Mouse (Mus musculus): ENCODE measurements around the gene Lamb3. TPM values are rescaled to one million over a fixed set of nuclear protein-coding genes. Genes with fewer than 3 reads are reported as not detected.

Gene Lamb3
- polyA plus RNA-seq, 1 experiment from 2014 or later = 1.2 TPM

DNA sequence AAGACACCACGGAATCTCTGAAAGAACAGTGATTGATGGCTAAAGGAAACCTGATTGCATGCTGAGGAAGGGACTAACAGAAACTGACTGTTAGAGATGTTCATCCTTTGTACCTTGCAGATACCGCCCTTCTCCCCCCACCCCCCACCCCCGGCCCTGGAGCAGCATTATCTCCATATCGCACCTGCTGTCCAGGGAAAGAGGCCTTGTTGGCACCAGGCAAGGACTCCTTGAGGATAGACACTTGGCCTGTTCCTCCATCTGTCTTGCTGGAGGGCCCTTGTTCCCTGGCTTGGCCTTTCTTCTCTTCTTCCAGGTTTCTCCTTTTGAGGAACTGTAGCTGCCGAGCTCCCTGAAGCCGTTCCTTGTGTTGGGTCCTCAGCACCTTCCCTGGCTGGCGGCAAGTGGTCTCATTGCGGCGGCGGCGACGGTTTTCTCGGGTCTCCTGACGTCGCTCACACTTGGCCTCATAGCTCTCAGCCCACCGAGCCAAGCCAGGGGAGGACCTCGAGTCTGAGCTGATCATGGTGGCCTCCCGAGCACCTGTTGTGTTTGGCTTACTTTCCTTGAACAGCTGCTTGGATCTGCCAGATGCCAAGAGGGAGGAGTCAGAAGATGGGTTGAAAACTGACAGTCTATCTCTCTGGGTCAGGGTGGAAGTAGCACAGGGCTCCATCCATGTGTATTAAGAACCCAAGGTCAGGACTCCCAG lies 9.8 kb upstream of the Lamb3 start:
- Histone ChIP-seq H3K9ac (ENCODE audit: low read depth, low read length) (no peak overlapping the region), H3K27me3 (ENCODE audit: control insufficient read depth, insufficient read depth, low read depth, low read length) (no peaks in the 10 kb centered on the region), H3K4me1 (ENCODE audit: control insufficient read depth, low read depth, low read length) (no peaks in the 10 kb centered on the region), H3K4me2 (ENCODE audit: low read depth, low read length) (no peak overlapping the region), H3K36me3 (ENCODE audit: control insufficient read depth, insufficient read depth) (no peaks in the 10 kb centered on the region), H3K4me3 (ENCODE audit: low read depth, low read length) (no peak overlapping the region), H3K9me3 (replicated peaks; ENCODE audit: control insufficient read depth, low read length) (no peaks in the 10 kb centered on the region), H3K27ac (ENCODE audit: low read length) (no peak overlapping the region)
- WGBS (ENCODE audit: insufficient replicate concordance) = 66% methylated on average over 18 of the region's 18 CpGs
- ATAC-seq (ENCODE audit: low read depth) = no peak

DNA sequence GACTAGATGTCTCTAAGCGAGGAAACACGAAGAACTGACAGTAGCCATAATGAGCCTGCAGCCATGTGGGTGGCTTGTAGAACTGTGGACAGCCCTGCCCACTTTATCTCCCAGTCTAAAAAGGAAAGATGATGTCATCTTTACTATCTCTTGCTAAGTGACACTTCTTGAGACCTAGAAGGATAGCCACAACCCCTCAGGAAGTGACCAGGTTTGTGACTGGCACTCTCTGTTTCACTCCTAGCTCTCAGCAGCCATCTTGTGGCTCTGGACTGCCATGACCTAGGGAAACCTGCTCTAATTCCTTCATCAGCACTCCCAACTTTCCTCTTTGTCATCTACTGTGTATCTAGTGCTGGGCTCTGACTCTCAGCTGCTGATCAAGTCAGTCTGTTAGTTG lies 9.2 kb upstream of the Lamb3 start:
- Histone ChIP-seq H3K9ac (ENCODE audit: low read depth, low read length) (no peak overlapping the region), H3K9me3 (replicated peaks; ENCODE audit: control insufficient read depth, low read length) (no peaks in the 10 kb centered on the region), H3K36me3 (ENCODE audit: control insufficient read depth, insufficient read depth) (no peaks in the 10 kb centered on the region), H3K4me3 (ENCODE audit: low read depth, low read length) (no peak overlapping the region), H3K4me1 (ENCODE audit: control insufficient read depth, low read depth, low read length) (no peaks in the 10 kb centered on the region), H3K27me3 (ENCODE audit: control insufficient read depth, insufficient read depth, low read depth, low read length) (no peaks in the 10 kb centered on the region), H3K4me2 (ENCODE audit: low read depth, low read length) (no peak overlapping the region), H3K27ac (ENCODE audit: low read length) (no peak overlapping the region)
- WGBS (ENCODE audit: insufficient replicate concordance) = 63% methylated on average over 2 of the region's 2 CpGs
- ATAC-seq (ENCODE audit: low read depth) = no peak

- Histone ChIP-seq H3K36me3 (ENCODE audit: control insufficient read depth, insufficient read depth) (no peaks in the 10 kb centered on the region), H3K4me3 (ENCODE audit: low read depth, low read length) (peak overlapping the region; percentile 44), H3K27ac (ENCODE audit: low read length) (peak overlapping the region; percentile 76), H3K4me1 (ENCODE audit: control insufficient read depth, low read depth, low read length) (no peaks in the 10 kb centered on the region), H3K27me3 (ENCODE audit: control insufficient read depth, insufficient read depth, low read depth, low read length) (no peaks in the 10 kb centered on the region), H3K9ac (ENCODE audit: low read depth, low read length) (peak overlapping the region; percentile 20; the same call in 1 of the 2 replicates), H3K9me3 (replicated peaks; ENCODE audit: control insufficient read depth, low read length) (no peaks in the 10 kb centered on the region), H3K4me2 (ENCODE audit: low read depth, low read length) (peak overlapping the region; percentile 3; the same call in 1 of the 2 replicates)
- ATAC-seq (ENCODE audit: low read depth) = no peak
- WGBS (ENCODE audit: insufficient replicate concordance) = 23% methylated on average over 8 of the region's 8 CpGs
Observed at GRCm38 (mm10) chr1:193200640-193201382, 6.7 kb upstream of the Lamb3 start.

GRCm38 (mm10) chr1:193201383-193201778 lies 6.1 kb upstream of the Lamb3 start, which contains the start of gene Traf3ip3:
Gene Traf3ip3, minus strand, starts transcription at chr1:193201703.
- no peaks in the 10 kb centered on the region for H3K36me3 ChIP-seq (ENCODE audit: control insufficient read depth, insufficient read depth)
- peak within 1 kb of the TSS; percentile 76 for H3K27ac ChIP-seq (ENCODE audit: low read length)
- no peaks in the 10 kb centered on the region for H3K4me1 ChIP-seq (ENCODE audit: control insufficient read depth, low read depth, low read length)
- H3K9ac ChIP-seq (ENCODE audit: low read depth, low read length) = peak within 1 kb of the TSS; percentile 20; the same call in 1 of the 2 replicates
- no peaks in the 10 kb centered on the region for H3K9me3 ChIP-seq (replicated peaks; ENCODE audit: control insufficient read depth, low read length)
- peak; percentile 75 for ATAC-seq (ENCODE audit: low read depth)
- H3K27me3 ChIP-seq (ENCODE audit: control insufficient read depth, insufficient read depth, low read depth, low read length) = no peaks in the 10 kb centered on the region
- no peak within 1 kb of the TSS; the same call in 1 of the 2 replicates for H3K4me2 ChIP-seq (ENCODE audit: low read depth, low read length)
- peak within 1 kb of the TSS; percentile 44 for H3K4me3 ChIP-seq (ENCODE audit: low read depth, low read length)
- 13% methylated on average over 5 of the region's 5 CpGs for WGBS (ENCODE audit: insufficient replicate concordance)

DNA sequence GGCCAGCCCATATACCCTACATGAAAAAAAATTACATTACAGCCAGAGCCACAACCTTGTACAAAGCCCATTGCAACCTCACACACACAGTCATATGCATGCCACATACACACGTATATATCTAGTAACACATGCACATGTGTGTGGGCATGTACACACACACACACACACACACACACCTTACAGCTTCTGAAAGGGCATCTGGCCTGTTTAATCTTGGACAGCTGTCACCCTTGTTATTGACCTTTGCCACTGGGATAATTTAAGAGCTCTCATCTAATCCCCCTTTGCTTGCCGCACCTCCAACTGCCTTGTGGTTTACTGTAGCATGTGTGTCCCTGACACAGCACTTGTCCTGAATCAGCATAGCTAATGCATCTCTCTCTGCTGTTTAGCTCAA lies 3.7 kb upstream of the Lamb3 start:
- 55% methylated on average over 2 of the region's 2 CpGs for WGBS (ENCODE audit: insufficient replicate concordance)
- no peak overlapping the region for H3K4me2 ChIP-seq (ENCODE audit: low read depth, low read length)
- no peaks in the 10 kb centered on the region for H3K4me1 ChIP-seq (ENCODE audit: control insufficient read depth, low read depth, low read length)
- no peak for ATAC-seq (ENCODE audit: low read depth)
- H3K36me3 ChIP-seq (ENCODE audit: control insufficient read depth, insufficient read depth) = no peaks in the 10 kb centered on the region
- H3K9ac ChIP-seq (ENCODE audit: low read depth, low read length) = no peak overlapping the region
- no peak overlapping the region for H3K27ac ChIP-seq (ENCODE audit: low read length)
- H3K4me3 ChIP-seq (ENCODE audit: low read depth, low read length) = no peak overlapping the region
- no peaks in the 10 kb centered on the region for H3K27me3 ChIP-seq (ENCODE audit: control insufficient read depth, insufficient read depth, low read depth, low read length)
- no peaks in the 10 kb centered on the region for H3K9me3 ChIP-seq (replicated peaks; ENCODE audit: control insufficient read depth, low read length)

DNA sequence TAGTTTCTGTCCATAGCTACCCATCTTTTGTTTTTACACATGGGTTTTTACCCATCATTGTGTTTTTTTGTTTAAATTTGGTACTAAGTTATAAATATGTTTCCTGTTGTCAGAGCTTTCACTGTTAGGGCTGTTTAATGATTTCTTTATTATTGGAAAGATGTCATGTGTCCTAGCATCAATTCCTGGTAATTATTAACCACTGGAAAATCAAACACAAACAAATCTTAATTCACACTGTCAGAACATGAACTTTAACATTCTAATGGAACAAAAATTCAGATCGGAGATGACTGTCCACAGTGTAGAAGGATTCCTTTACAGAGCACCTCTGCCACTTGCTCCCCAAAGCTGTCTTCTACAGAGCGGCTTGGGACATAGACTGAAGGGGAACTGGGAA lies 2.1 kb upstream of the Lamb3 start:
- no peak overlapping the region for H3K4me3 ChIP-seq (ENCODE audit: low read depth, low read length)
- no peaks in the 10 kb centered on the region for H3K36me3 ChIP-seq (ENCODE audit: control insufficient read depth, insufficient read depth)
- H3K9me3 ChIP-seq (replicated peaks; ENCODE audit: control insufficient read depth, low read length) = no peaks in the 10 kb centered on the region
- no peaks in the 10 kb centered on the region for H3K27me3 ChIP-seq (ENCODE audit: control insufficient read depth, insufficient read depth, low read depth, low read length)
- 0 out of 2 replicates have a peak overlapping the region, but pooled peaks have one; percentile 34 for H3K27ac ChIP-seq (ENCODE audit: low read length)
- no peak for ATAC-seq (ENCODE audit: low read depth)
- 58% methylated on average over 2 of the region's 2 CpGs for WGBS (ENCODE audit: insufficient replicate concordance)
- H3K4me1 ChIP-seq (ENCODE audit: control insufficient read depth, low read depth, low read length) = no peaks in the 10 kb centered on the region
- no peak overlapping the region for H3K4me2 ChIP-seq (ENCODE audit: low read depth, low read length)
- H3K9ac ChIP-seq (ENCODE audit: low read depth, low read length) = no peak overlapping the region

DNA sequence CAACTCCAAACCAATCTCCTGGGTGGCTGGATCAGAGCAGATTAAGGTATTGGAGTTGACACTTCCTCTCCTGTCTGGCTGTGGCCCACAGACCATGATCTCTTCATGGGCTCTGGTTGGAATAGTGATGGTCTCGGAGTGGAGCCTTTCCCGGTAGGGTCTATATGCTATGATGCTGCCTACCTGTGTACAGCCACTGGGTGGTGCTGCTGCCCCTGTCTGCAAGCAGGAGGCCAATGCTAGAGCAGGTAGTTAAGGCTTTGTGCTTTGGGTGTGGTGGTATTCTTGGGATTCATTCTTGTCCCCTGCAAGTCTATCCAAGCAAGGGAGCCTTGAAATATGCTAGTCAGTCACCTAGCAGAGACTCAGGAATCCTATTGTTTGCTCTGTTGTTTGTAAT lies 679 bp downstream of the Lamb3 start:
- Histone ChIP-seq H3K4me2 (ENCODE audit: low read depth, low read length) (no peak overlapping the region), H3K27me3 (ENCODE audit: control insufficient read depth, insufficient read depth, low read depth, low read length) (no peaks in the 10 kb centered on the region), H3K4me1 (ENCODE audit: control insufficient read depth, low read depth, low read length) (no peaks in the 10 kb centered on the region), H3K9ac (ENCODE audit: low read depth, low read length) (no peak overlapping the region), H3K4me3 (ENCODE audit: low read depth, low read length) (no peak overlapping the region), H3K27ac (ENCODE audit: low read length) (no peak overlapping the region), H3K9me3 (replicated peaks; ENCODE audit: control insufficient read depth, low read length) (no peaks in the 10 kb centered on the region), H3K36me3 (ENCODE audit: control insufficient read depth, insufficient read depth) (no peaks in the 10 kb centered on the region)
- 18% methylated on average over 2 of the region's 2 CpGs for WGBS (ENCODE audit: insufficient replicate concordance)
- ATAC-seq (ENCODE audit: low read depth) = 0 out of 2 replicates have a peak, but pooled peaks have one; percentile 23

DNA sequence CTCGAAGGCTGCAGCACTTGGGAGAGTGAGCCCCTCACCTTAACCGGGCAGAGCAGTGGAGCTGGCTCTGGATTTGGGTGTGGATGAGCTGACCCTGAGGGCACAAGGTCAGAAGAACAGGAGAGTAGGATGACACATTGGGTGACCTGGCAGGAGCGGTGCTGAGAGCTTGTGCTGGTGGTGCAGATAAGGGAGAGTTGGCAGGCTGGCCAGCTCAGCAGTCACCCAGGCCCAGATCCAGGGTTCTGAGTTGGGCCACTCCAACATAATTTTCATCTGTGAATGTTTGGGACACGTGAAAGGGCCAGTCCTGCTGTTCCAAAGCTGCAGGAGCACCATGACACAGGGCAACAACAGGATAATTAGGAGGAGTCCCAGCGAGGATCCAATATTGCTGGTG lies 3.9 kb downstream of the Lamb3 start:
- Histone ChIP-seq H3K27ac (ENCODE audit: low read length) (no peak overlapping the region), H3K9ac (ENCODE audit: low read depth, low read length) (no peak overlapping the region), H3K4me3 (ENCODE audit: low read depth, low read length) (no peak overlapping the region), H3K27me3 (ENCODE audit: control insufficient read depth, insufficient read depth, low read depth, low read length) (no peaks in the 10 kb centered on the region), H3K36me3 (ENCODE audit: control insufficient read depth, insufficient read depth) (no peaks in the 10 kb centered on the region), H3K4me2 (ENCODE audit: low read depth, low read length) (no peak overlapping the region), H3K4me1 (ENCODE audit: control insufficient read depth, low read depth, low read length) (no peaks in the 10 kb centered on the region), H3K9me3 (replicated peaks; ENCODE audit: control insufficient read depth, low read length) (no peaks in the 10 kb centered on the region)
- WGBS (ENCODE audit: insufficient replicate concordance) = 50% methylated on average over 5 of the region's 5 CpGs
- ATAC-seq (ENCODE audit: low read depth) = no peak

DNA sequence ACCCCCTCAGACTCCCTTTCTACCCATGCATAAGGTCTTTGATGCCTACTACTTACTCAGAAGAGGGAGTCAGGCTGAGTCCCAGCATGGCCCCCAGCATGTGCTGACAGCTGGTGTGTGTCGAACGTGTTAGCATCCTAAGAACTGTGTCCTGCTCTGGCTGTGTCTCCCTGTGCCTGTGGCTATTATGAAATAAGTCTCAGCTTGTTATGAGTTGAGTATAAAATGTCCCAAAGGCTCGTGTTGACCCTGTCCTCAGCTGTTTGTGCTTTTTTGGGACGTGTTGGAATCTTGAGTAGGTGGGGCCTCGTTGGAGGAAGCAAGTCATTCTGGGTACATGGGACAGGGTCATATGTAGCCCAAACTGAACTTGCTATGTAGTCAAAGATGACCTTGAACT lies 6.6 kb downstream of the Lamb3 start:
- no peaks in the 10 kb centered on the region for H3K9me3 ChIP-seq (replicated peaks; ENCODE audit: control insufficient read depth, low read length)
- H3K27ac ChIP-seq (ENCODE audit: low read length) = no peak overlapping the region
- no peak overlapping the region for H3K4me2 ChIP-seq (ENCODE audit: low read depth, low read length)
- no peaks in the 10 kb centered on the region for H3K27me3 ChIP-seq (ENCODE audit: control insufficient read depth, insufficient read depth, low read depth, low read length)
- no peaks in the 10 kb centered on the region for H3K36me3 ChIP-seq (ENCODE audit: control insufficient read depth, insufficient read depth)
- WGBS (ENCODE audit: insufficient replicate concordance) = 61% methylated on average over 5 of the region's 5 CpGs
- H3K9ac ChIP-seq (ENCODE audit: low read depth, low read length) = no peak overlapping the region
- ATAC-seq (ENCODE audit: low read depth) = no peak
- no peak overlapping the region for H3K4me3 ChIP-seq (ENCODE audit: low read depth, low read length)
- no peaks in the 10 kb centered on the region for H3K4me1 ChIP-seq (ENCODE audit: control insufficient read depth, low read depth, low read length)

Measured in liver, embryonic 16.5 days (tissue).